Mouse (Mus musculus): Measurements from ENCODE around the gene Maz. TPM values are rescaled to one million over a fixed set of nuclear protein-coding genes. Genes with fewer than 3 reads are reported as not detected.

The Maz gene
- 59.5 TPM for polyA plus RNA-seq (2014; fragmentation: Illumina TruSeq; extraction: RNeasy Lipid Tissue Mini Kit (QIAGEN cat#74804); ENCODE audit: low read depth, low replicate concordance)

DNA sequence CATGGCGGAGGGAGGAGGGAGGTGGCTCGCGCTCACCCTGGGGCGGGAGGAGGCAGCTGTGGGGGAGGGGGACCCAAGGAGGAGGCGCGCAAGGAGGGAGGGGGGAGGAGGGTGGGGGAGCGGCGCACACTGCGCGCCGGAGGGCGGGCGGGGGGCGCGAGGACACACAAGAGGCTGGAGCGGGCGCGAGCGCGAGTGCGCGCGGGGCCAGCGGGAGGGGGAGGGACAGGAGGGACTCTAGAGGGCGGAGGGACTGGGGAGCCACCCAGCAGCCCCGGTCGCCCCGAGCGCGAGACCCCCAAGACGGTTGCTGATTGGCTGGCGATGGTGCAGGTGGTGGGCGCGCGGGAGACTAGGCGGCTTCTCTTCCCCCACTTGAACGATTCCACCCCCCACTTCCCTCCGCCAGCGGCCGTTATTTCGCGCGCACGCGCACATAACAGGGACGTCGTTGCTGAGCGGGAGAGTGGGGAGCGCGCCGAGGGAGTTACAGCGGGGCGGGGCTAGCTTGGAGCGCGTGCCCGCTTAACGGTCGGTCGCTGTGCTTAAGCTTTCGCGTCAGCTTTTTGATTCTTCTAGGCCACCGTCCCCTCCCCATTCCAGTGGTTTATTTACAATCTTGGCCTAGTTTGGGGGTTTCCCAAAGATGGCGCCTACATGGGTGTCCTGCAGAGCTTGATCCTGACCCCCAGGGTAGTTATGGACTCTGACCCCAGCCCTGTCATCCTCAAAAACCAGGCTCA, at the start of gene Maz:
TSS of gene Maz (minus strand) at position 54 of the 743 bp plus-strand sequence.

DNA sequence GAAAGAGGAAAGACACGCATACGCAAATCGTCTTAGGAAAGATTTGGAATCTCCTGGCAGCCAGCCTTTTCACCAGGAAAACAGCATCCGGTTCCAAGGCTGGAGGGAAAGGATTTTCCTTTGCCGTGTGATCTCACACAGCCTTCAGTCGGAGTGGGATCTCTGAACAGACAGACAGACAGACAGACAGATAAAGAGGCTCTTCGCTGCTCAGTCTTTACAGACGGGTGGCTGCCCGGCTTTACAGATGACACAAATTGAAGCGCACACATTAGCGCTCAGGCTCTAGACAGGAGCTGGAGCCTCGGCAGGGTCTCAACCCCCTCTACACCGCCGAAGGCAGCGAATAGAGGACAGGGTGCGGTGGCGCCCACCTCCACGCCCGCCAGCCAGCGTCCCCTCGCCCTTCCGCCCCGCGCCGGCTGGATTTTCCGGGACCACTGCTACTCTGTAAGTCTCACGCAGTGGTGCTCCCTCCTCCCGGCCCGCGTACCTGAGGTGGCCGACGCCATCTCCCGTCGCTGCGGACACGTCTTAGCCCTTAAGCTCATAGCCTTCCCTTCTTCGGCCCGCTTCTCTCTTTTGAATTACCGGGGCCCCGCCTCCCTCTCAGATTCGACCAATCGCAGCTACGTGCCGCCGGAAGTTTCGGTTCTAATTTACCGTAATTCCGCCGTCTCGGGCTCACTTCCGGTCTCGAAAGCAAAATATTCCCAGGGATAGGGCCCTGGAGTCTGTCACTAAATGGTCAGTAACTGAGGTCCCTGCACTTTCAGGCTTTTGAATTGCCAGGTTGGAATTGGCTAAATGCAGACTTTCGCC, 15.2 kb upstream of the Maz start, which contains the start of gene Kif22:
TSS of gene Kif22 (minus strand) at position 621 of the 822 bp plus-strand sequence.

DNA sequence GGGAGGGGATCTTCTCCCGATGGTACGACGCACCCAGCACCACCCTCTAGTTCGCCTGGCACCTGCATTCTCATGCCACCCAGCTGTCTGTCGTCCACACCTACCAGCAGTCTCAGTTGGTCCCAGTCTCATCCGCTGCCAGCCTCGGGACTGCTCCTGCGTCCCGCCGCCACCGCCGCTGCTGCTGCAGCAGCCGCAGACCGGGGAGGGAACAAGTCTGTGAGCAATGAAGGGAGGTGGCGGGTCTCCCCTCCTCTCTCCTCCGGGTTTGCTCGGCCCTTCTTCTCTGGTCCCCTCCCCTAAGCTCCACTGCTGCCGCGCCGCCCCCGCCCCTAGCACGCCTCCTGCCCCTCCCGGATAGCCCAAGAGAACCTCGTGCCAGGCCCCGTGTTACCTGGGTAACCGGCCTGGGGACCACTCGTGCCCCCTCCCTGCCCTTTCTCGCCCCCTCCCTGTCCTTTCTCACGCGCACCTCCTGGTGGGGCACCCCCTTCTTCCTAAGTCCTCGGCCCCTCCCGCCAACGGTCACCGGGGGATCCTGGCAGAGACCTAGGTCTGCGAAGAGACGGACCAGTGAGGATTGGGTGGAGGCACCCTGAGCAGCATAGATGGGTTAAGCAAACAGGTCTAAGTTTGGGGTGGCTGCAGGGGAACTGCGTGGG, 5.8 kb downstream of the Maz start, which contains the start of the genes Gm42742 and Prrt2:
TSS of gene Gm42742 (minus strand) at position 197 of the 662 bp plus-strand sequence.
TSS of gene Prrt2 (minus strand) at position 311 of the 662 bp plus-strand sequence.

DNA sequence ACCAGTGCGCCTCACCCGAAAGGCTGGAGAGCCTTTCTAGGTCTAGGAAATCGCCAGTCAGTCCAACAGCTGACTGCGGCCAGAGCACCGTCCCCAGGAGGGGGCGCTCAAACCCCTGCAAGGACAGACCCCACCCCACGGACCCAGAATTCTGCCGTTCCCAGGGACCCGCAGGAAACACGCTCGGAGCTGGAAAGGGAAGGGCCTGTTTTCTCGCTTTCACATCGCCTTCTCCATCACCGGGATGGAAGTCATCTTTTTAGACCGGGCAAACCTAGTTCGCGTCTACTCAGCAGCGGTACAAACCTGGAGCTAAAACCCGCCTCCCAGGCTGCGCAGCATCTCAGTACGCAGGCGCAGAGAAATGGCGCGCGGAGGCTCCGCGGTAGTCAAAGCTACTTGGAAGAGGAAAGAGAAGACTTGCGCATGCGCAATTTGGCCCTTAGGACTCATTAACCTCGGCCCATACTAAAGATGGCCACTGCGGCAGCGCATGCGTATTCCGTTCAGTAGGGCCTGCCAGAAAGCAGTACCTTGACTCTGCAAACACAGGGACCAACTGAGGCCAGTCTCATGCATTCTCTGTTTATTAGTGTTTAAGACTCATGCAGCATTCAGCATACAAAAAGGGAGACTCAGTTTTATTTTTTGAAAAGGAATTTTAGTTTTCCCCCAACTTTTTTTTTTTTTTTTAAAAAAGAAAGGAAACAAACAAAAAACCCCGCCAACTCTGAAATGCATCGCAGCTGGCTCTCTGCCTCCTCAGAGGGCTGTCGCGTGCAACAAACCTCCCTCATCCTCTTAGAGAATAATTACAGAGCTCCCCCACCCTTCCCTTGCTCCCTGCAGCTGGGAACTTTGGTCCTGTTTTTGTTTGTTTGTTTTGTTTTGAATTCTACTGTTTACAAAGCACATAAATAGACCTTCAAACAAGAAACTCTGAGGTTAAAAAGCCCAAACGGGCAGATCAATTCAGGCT, 9.6 kb downstream of the Maz start, which contains the start of gene Pagr1a:
TSS of gene Pagr1a (minus strand) at position 382 of the 979 bp plus-strand sequence.

DNA sequence TGATC, 10.6 kb downstream of the Maz start, which contains the start of gene Pagr1b:
TSS of gene Pagr1b (minus strand) at position 4 of the 5 bp plus-strand sequence.

DNA sequence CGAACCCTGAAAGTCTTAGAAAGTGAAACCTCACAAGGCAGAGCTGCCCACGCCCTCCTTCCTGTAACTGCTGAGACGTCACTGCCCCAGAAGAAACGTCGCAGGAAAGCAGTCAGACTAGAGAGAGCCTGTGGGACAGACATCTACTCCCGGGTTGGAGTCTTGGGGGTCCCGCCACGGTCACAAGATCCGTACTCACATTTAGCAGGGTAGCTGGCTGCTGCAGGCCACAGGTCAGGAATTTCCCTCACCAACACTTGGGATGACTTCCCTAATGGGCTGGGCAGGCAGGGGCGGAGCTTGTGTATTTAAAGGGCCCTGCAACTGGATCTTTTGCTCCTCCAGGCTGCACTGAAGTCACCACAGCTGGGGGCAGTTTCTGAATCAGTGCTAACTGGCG, 12.5 kb downstream of the Maz start, which contains the start of gene Mvp:
TSS of gene Mvp (minus strand) at position 302 of the 400 bp plus-strand sequence.

DNA sequence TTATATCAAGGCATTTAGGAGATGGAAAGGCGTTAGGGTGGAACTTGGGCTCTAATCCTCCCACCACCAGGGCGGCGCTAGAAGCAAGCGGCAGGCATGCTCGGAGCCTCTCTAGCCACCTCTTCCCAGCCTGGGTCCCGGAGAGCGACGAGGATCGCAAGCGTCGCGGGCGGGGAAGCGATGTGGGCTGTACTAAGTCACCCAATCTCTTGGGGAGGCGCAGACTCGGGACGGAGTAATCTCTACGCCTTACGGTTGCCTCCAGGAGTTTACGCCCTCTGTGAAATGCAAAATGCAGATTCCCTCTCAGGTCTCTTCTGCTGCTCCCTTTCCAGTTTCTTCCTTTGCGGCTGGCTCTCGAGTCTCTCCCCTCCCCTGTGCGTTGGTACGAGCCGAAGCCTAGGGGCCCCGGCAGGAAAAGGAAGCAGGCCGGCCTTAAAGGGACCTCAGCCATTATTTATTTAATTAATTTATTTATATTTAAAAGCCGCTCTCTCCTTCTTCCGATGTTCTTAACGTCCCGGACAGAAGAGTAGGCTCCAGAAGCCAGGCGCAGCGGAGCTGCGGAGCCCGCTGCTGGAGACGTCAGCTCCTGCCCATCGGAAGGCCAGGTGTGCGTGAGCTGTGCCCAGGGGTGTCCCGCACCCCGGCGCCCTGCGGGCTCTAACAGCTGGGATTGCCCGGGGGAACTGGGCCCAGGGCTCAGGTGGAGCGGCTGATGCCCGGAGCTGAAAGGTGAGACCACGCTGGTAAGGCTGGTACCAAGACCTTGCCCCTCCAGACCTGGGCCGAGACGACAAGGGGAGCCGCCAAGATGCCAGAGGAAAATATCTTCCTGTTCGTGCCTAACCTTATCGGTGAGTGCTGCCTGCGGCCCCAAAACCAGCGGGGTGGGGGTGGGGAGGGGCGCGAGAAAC, 50.6 kb downstream of the Maz start, which contains the start of gene Cdiptos:
TSS of gene Cdiptos (minus strand) at position 149 of the 917 bp plus-strand sequence.

DNA sequence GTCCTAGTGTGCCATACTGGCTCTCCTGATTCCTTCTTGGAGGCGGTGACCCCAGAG, 51.1 kb downstream of the Maz start, which contains the start of gene Cdipt:
TSS of gene Cdipt (plus strand) at position 22 of the 57 bp plus-strand sequence.

Other genes starting within 250 kb of the Maz start
- 1.6 TPM for gene Tbx6, start 245.6 kb downstream of the Maz start, polyA plus RNA-seq (2014; fragmentation: Illumina TruSeq; extraction: RNeasy Lipid Tissue Mini Kit (QIAGEN cat#74804); ENCODE audit: low read depth, low replicate concordance)
- gene Ppp4c, start 234.5 kb downstream of the Maz start, polyA plus RNA-seq (2014; fragmentation: Illumina TruSeq; extraction: RNeasy Lipid Tissue Mini Kit (QIAGEN cat#74804); ENCODE audit: low read depth, low replicate concordance): 43.4 TPM
- 7.6 TPM for gene Fam57b, start 229.4 kb downstream of the Maz start, polyA plus RNA-seq (2014; fragmentation: Illumina TruSeq; extraction: RNeasy Lipid Tissue Mini Kit (QIAGEN cat#74804); ENCODE audit: low read depth, low replicate concordance)
- not detected for gene 4930451I11Rik, start 195.4 kb downstream of the Maz start, polyA plus RNA-seq (2014; fragmentation: Illumina TruSeq; extraction: RNeasy Lipid Tissue Mini Kit (QIAGEN cat#74804); ENCODE audit: low read depth, low replicate concordance)
- not detected for gene Doc2a, start 179.6 kb downstream of the Maz start, polyA plus RNA-seq (2014; fragmentation: Illumina TruSeq; extraction: RNeasy Lipid Tissue Mini Kit (QIAGEN cat#74804); ENCODE audit: low read depth, low replicate concordance)
- 22.7 TPM for gene Hirip3, start 165.1 kb downstream of the Maz start, polyA plus RNA-seq (2014; fragmentation: Illumina TruSeq; extraction: RNeasy Lipid Tissue Mini Kit (QIAGEN cat#74804); ENCODE audit: low read depth, low replicate concordance)
- 18.7 TPM for gene Ino80e, start 164.7 kb downstream of the Maz start, polyA plus RNA-seq (2014; fragmentation: Illumina TruSeq; extraction: RNeasy Lipid Tissue Mini Kit (QIAGEN cat#74804); ENCODE audit: low read depth, low replicate concordance)
- 41.9 TPM for gene Taok2, start 142.3 kb downstream of the Maz start, polyA plus RNA-seq (2014; fragmentation: Illumina TruSeq; extraction: RNeasy Lipid Tissue Mini Kit (QIAGEN cat#74804); ENCODE audit: low read depth, low replicate concordance)
- 19.1 TPM for gene Tmem219, start 104.1 kb downstream of the Maz start, polyA plus RNA-seq (2014; fragmentation: Illumina TruSeq; extraction: RNeasy Lipid Tissue Mini Kit (QIAGEN cat#74804); ENCODE audit: low read depth, low replicate concordance)
- 7.8 TPM for gene Kctd13, start 98.2 kb downstream of the Maz start, polyA plus RNA-seq (2014; fragmentation: Illumina TruSeq; extraction: RNeasy Lipid Tissue Mini Kit (QIAGEN cat#74804); ENCODE audit: low read depth, low replicate concordance)
- not detected for gene Asphd1, start 77.5 kb downstream of the Maz start, polyA plus RNA-seq (2014; fragmentation: Illumina TruSeq; extraction: RNeasy Lipid Tissue Mini Kit (QIAGEN cat#74804); ENCODE audit: low read depth, low replicate concordance)
- 1.6 TPM for gene Sez6l2, start 76.5 kb downstream of the Maz start, polyA plus RNA-seq (2014; fragmentation: Illumina TruSeq; extraction: RNeasy Lipid Tissue Mini Kit (QIAGEN cat#74804); ENCODE audit: low read depth, low replicate concordance)
- 48.9 TPM for gene Cdipt, start 51.1 kb downstream of the Maz start, polyA plus RNA-seq (2014; fragmentation: Illumina TruSeq; extraction: RNeasy Lipid Tissue Mini Kit (QIAGEN cat#74804); ENCODE audit: low read depth, low replicate concordance)
- gene Cdiptos, start 50.9 kb downstream of the Maz start, polyA plus RNA-seq (2014; fragmentation: Illumina TruSeq; extraction: RNeasy Lipid Tissue Mini Kit (QIAGEN cat#74804); ENCODE audit: low read depth, low replicate concordance): 0.63 TPM
- 38.1 TPM for gene Mvp, start 12.4 kb downstream of the Maz start, polyA plus RNA-seq (2014; fragmentation: Illumina TruSeq; extraction: RNeasy Lipid Tissue Mini Kit (QIAGEN cat#74804); ENCODE audit: low read depth, low replicate concordance)
- gene Pagr1b, start 10.6 kb downstream of the Maz start, polyA plus RNA-seq (2014; fragmentation: Illumina TruSeq; extraction: RNeasy Lipid Tissue Mini Kit (QIAGEN cat#74804); ENCODE audit: low read depth, low replicate concordance): 0.86 TPM
- gene Pagr1a, start 9.7 kb downstream of the Maz start, polyA plus RNA-seq (2014; fragmentation: Illumina TruSeq; extraction: RNeasy Lipid Tissue Mini Kit (QIAGEN cat#74804); ENCODE audit: low read depth, low replicate concordance): not detected
- 35.1 TPM for gene Gm42742, start 5.9 kb downstream of the Maz start, polyA plus RNA-seq (2014; fragmentation: Illumina TruSeq; extraction: RNeasy Lipid Tissue Mini Kit (QIAGEN cat#74804); ENCODE audit: low read depth, low replicate concordance)
- gene Prrt2, start 5.8 kb downstream of the Maz start, polyA plus RNA-seq (2014; fragmentation: Illumina TruSeq; extraction: RNeasy Lipid Tissue Mini Kit (QIAGEN cat#74804); ENCODE audit: low read depth, low replicate concordance): 2.0 TPM
- gene Kif22, start 15.4 kb upstream of the Maz start, polyA plus RNA-seq (2014; fragmentation: Illumina TruSeq; extraction: RNeasy Lipid Tissue Mini Kit (QIAGEN cat#74804); ENCODE audit: low read depth, low replicate concordance): 0.24 TPM
- gene Zg16, start 60.3 kb upstream of the Maz start, polyA plus RNA-seq (2014; fragmentation: Illumina TruSeq; extraction: RNeasy Lipid Tissue Mini Kit (QIAGEN cat#74804); ENCODE audit: low read depth, low replicate concordance): not detected
- 2.1 TPM for gene AI467606, start 64.3 kb upstream of the Maz start, polyA plus RNA-seq (2014; fragmentation: Illumina TruSeq; extraction: RNeasy Lipid Tissue Mini Kit (QIAGEN cat#74804); ENCODE audit: low read depth, low replicate concordance)
- not detected for gene Qprt, start 95.2 kb upstream of the Maz start, polyA plus RNA-seq (2014; fragmentation: Illumina TruSeq; extraction: RNeasy Lipid Tissue Mini Kit (QIAGEN cat#74804); ENCODE audit: low read depth, low replicate concordance)
- 0.37 TPM for gene Spn, start 110.8 kb upstream of the Maz start, polyA plus RNA-seq (2014; fragmentation: Illumina TruSeq; extraction: RNeasy Lipid Tissue Mini Kit (QIAGEN cat#74804); ENCODE audit: low read depth, low replicate concordance)
- 39.2 TPM for gene Cd2bp2, start 169.0 kb upstream of the Maz start, polyA plus RNA-seq (2014; fragmentation: Illumina TruSeq; extraction: RNeasy Lipid Tissue Mini Kit (QIAGEN cat#74804); ENCODE audit: low read depth, low replicate concordance)
- 17.1 TPM for gene Tbc1d10b, start 181.4 kb upstream of the Maz start, polyA plus RNA-seq (2014; fragmentation: Illumina TruSeq; extraction: RNeasy Lipid Tissue Mini Kit (QIAGEN cat#74804); ENCODE audit: low read depth, low replicate concordance)
- 1.8 TPM for gene Mylpf, start 181.9 kb upstream of the Maz start, polyA plus RNA-seq (2014; fragmentation: Illumina TruSeq; extraction: RNeasy Lipid Tissue Mini Kit (QIAGEN cat#74804); ENCODE audit: low read depth, low replicate concordance)
- 7.7 TPM for gene Zfp553, start 206.0 kb upstream of the Maz start, polyA plus RNA-seq (2014; fragmentation: Illumina TruSeq; extraction: RNeasy Lipid Tissue Mini Kit (QIAGEN cat#74804); ENCODE audit: low read depth, low replicate concordance)
- 6.4 TPM for gene Sept1, start 206.1 kb upstream of the Maz start, polyA plus RNA-seq (2014; fragmentation: Illumina TruSeq; extraction: RNeasy Lipid Tissue Mini Kit (QIAGEN cat#74804); ENCODE audit: low read depth, low replicate concordance)
- 10.7 TPM for gene Zfp771, start 217.2 kb upstream of the Maz start, polyA plus RNA-seq (2014; fragmentation: Illumina TruSeq; extraction: RNeasy Lipid Tissue Mini Kit (QIAGEN cat#74804); ENCODE audit: low read depth, low replicate concordance)
- 36.3 TPM for gene Dctpp1, start 233.7 kb upstream of the Maz start, polyA plus RNA-seq (2014; fragmentation: Illumina TruSeq; extraction: RNeasy Lipid Tissue Mini Kit (QIAGEN cat#74804); ENCODE audit: low read depth, low replicate concordance)
- 26.0 TPM for gene Sephs2, start 247.0 kb upstream of the Maz start, polyA plus RNA-seq (2014; fragmentation: Illumina TruSeq; extraction: RNeasy Lipid Tissue Mini Kit (QIAGEN cat#74804); ENCODE audit: low read depth, low replicate concordance)

Measured in heart, adult 10 weeks (tissue).